Mouse (Mus musculus) CD4-positive helper T cell, adult 2 months (primary cell): Measurements from ENCODE around the gene Cyld.

Source experiments
- DNase-seq: peaks from one replicate; pipeline ENCODE4 v3.0.0-alpha.2; 2012; ENCODE audit warnings: low read depth, missing footprints, low spot score

The Cyld gene

GRCm38 (mm10) chr8:88792691-88793323, 96.0 kb downstream of the Cyld start:
- DNase-seq: no peak

- no peak for DNase-seq
Observed at GRCm38 (mm10) chr8:88793324-88793722, 96.5 kb downstream of the Cyld start.

GRCm38 (mm10) chr8:88793746-88794614, 97.2 kb downstream of the Cyld start:
- no peak for DNase-seq

GRCm38 (mm10) chr8:88794615-88794907, 97.7 kb downstream of the Cyld start:
- DNase-seq: no peak

- DNase-seq: no peak
Observed at GRCm38 (mm10) chr8:88795896-88796295, 99.1 kb downstream of the Cyld start.

- no peak for DNase-seq
Observed at GRCm38 (mm10) chr8:88796651-88797050, 99.8 kb downstream of the Cyld start.
